Mouse (Mus musculus) stomach, embryonic 16.5 days (tissue): Measurements from ENCODE around the gene Tmem266. TPM values are rescaled to one million over a fixed set of nuclear protein-coding genes. Genes with fewer than 3 reads are reported as not detected.

Source experiments
- ATAC-seq: fragments of 200-750 bp; cut with Nextera tagmentation; 2 replicates; pipeline ENCODE4 v1.8.0; 2017; ENCODE audit warnings: moderate number of reproducible peaks, moderate TSS enrichment; ENCODE audit not compliant: insufficient read depth, low FRiP score
- H3K27ac ChIP-seq: fragments of 300-500 bp; sonication (generic); 2 replicates; pipeline ENCODE4 v1.5.1; 2014; ENCODE audit warnings: low read length
- H3K27me3 ChIP-seq: fragments of 300-500 bp; sonication (generic); 2 replicates; pipeline ENCODE4 v1.6.1; 2014; ENCODE audit warnings: low read length, control low read depth, mixed read lengths; ENCODE audit not compliant: control insufficient read depth, insufficient read depth
- H3K36me3 ChIP-seq: fragments of 300-500 bp; sonication (generic); 2 replicates; pipeline ENCODE4 v1.6.1; 2014; ENCODE audit warnings: low read length; ENCODE audit not compliant: control insufficient read depth, insufficient read depth
- H3K4me1 ChIP-seq: fragments of 300-500 bp; sonication (generic); 2 replicates; pipeline ENCODE4 v1.6.1; 2014; ENCODE audit warnings: low read length, control low read depth, mixed read lengths; ENCODE audit not compliant: control insufficient read depth, insufficient read depth
- H3K4me2 ChIP-seq: fragments of 300-500 bp; sonication (generic); 2 replicates; pipeline ENCODE4 v1.6.1; 2014; ENCODE audit warnings: low read depth, low read length, mixed read lengths
- H3K4me3 ChIP-seq: fragments of 300-500 bp; sonication (generic); replicated peaks from 2 replicates; pipeline ENCODE4 v1.5.1; 2014; ENCODE audit warnings: mild to moderate bottlenecking, low read length
- H3K9ac ChIP-seq: fragments of 300-500 bp; sonication (generic); 2 replicates; pipeline ENCODE4 v1.6.1; 2014; ENCODE audit warnings: low read length
- H3K9me3 ChIP-seq: fragments of 300-500 bp; sonication (generic); replicated peaks from 2 replicates; pipeline ENCODE4 v1.6.1; 2016; ENCODE audit warnings: low read length, control low read depth; ENCODE audit not compliant: control insufficient read depth
- WGBS: fragments of 180-500 bp; shearing (Covaris S2); extraction: QIAGEN DNeasy Blood & Tissue Kit; methylation state at CpG from one replicate; pipeline ENCODE4 v1.1.7; 2014; 5-methylcytosine and 5-hydroxymethylcytosine counted together
- polyA plus RNA-seq: library from polyadenylated mRNA; unstranded; fragments of >200 nt; fragmentation: Nextera tagmentation; extraction: Ambion mirVana; gene quantifications from 2 replicates; pipeline ENCODE4 v1.2.1, GENCODE M21; 2015

Tmem266 gene
- polyA plus RNA-seq, result 1.2 TPM in 2 replicates

- Histone ChIP-seq H3K27me3 (peaks cover 13% of the 10 kb centered on the region), H3K4me3 (peak within 1 kb of the TSS; percentile 82), H3K4me1 (no peaks in the 10 kb centered on the region; the same call in 1 of the 2 replicates), H3K9me3 (no peaks in the 10 kb centered on the region), H3K36me3 (no peaks in the 10 kb centered on the region), H3K27ac (no peak within 1 kb of the TSS), H3K9ac (peak within 1 kb of the TSS; percentile 83), H3K4me2 (peak within 1 kb of the TSS; percentile 94)
- under 1% methylated on average over 63 of the region's 82 CpGs for WGBS
- ATAC-seq, result peak; percentile 90
These were observed at the start of gene Tmem266, which contains the start of gene Nrg4 for GRCm38 (mm10) chr9:55326515-55327233. TSS of gene Tmem266 (plus strand) at chr9:55326913. TSS of gene Nrg4 (minus strand) at chr9:55326844.

- H3K27me3 ChIP-seq, result no peaks in the 10 kb centered on the region
- H3K36me3 ChIP-seq, result no peaks in the 10 kb centered on the region
- no peak overlapping the region for H3K4me2 ChIP-seq
- WGBS, result 62% methylated on average over 4 of the region's 4 CpGs
- no peak overlapping the region for H3K27ac ChIP-seq
- no peak for ATAC-seq
- H3K9me3 ChIP-seq, result no peaks in the 10 kb centered on the region
- H3K4me3 ChIP-seq, result no peak overlapping the region
- no peak overlapping the region for H3K9ac ChIP-seq
- no peaks in the 10 kb centered on the region for H3K4me1 ChIP-seq
These were observed 49.2 kb upstream of the Tmem266 start for GRCm38 (mm10) chr9:55277562-55277961.

GRCm38 (mm10) chr9:55279114-55279825, 47.4 kb upstream of the Tmem266 start:
- H3K27me3 ChIP-seq, result no peaks in the 10 kb centered on the region
- H3K4me2 ChIP-seq, result no peak overlapping the region
- H3K36me3 ChIP-seq, result no peaks in the 10 kb centered on the region
- 76% methylated on average over 8 of the region's 8 CpGs for WGBS
- no peak for ATAC-seq
- H3K9me3 ChIP-seq, result no peaks in the 10 kb centered on the region
- peaks cover 3% of the 10 kb centered on the region; the same call in 1 of the 2 replicates for H3K4me1 ChIP-seq
- no peak overlapping the region for H3K27ac ChIP-seq
- no peak overlapping the region for H3K4me3 ChIP-seq
- H3K9ac ChIP-seq, result no peak overlapping the region

- no peak overlapping the region for H3K4me3 ChIP-seq
- no peak overlapping the region for H3K27ac ChIP-seq
- H3K27me3 ChIP-seq, result no peaks in the 10 kb centered on the region
- no peaks in the 10 kb centered on the region for H3K9me3 ChIP-seq
- H3K4me1 ChIP-seq, result peaks cover 3% of the 10 kb centered on the region; the same call in 1 of the 2 replicates
- no peak overlapping the region for H3K9ac ChIP-seq
- peak; percentile 47; the same call in 1 of the 2 replicates for ATAC-seq
- 1% methylated on average over 14 of the region's 14 CpGs for WGBS
- no peaks in the 10 kb centered on the region for H3K36me3 ChIP-seq
- peak overlapping the region; percentile 41 for H3K4me2 ChIP-seq
These were observed 43.2 kb upstream of the Tmem266 start for GRCm38 (mm10) chr9:55283516-55283915.

GRCm38 (mm10) chr9:55285197-55285596, 41.5 kb upstream of the Tmem266 start:
- H3K36me3 ChIP-seq, result no peaks in the 10 kb centered on the region
- H3K9me3 ChIP-seq, result no peaks in the 10 kb centered on the region
- ATAC-seq, result no peak
- H3K4me3 ChIP-seq, result no peak overlapping the region
- WGBS, result 70% methylated on average over 3 of the region's 3 CpGs
- H3K4me2 ChIP-seq, result no peak overlapping the region
- no peaks in the 10 kb centered on the region for H3K27me3 ChIP-seq
- peaks cover 3% of the 10 kb centered on the region; the same call in 1 of the 2 replicates for H3K4me1 ChIP-seq
- H3K9ac ChIP-seq, result no peak overlapping the region
- no peak overlapping the region for H3K27ac ChIP-seq

GRCm38 (mm10) chr9:55289475-55290198, 37.1 kb upstream of the Tmem266 start:
- no peak overlapping the region for H3K4me2 ChIP-seq
- H3K4me3 ChIP-seq, result no peak overlapping the region
- no peak overlapping the region for H3K9ac ChIP-seq
- no peaks in the 10 kb centered on the region for H3K27me3 ChIP-seq
- WGBS, result 25% methylated on average over 3 of the region's 3 CpGs
- no peaks in the 10 kb centered on the region for H3K4me1 ChIP-seq
- no peaks in the 10 kb centered on the region for H3K36me3 ChIP-seq
- no peak overlapping the region for H3K27ac ChIP-seq
- H3K9me3 ChIP-seq, result no peaks in the 10 kb centered on the region
- no peak for ATAC-seq

- Histone ChIP-seq H3K27ac (no peak overlapping the region), H3K4me1 (no peaks in the 10 kb centered on the region), H3K4me2 (no peak overlapping the region), H3K9me3 (no peaks in the 10 kb centered on the region), H3K9ac (no peak overlapping the region), H3K27me3 (no peaks in the 10 kb centered on the region), H3K4me3 (no peak overlapping the region), H3K36me3 (no peaks in the 10 kb centered on the region)
- no peak for ATAC-seq
- WGBS, result 90% methylated on average over 4 of the region's 4 CpGs
These were observed 34.7 kb upstream of the Tmem266 start for GRCm38 (mm10) chr9:55291966-55292365.

- no peak overlapping the region for H3K4me2 ChIP-seq
- H3K9me3 ChIP-seq, result no peaks in the 10 kb centered on the region
- peak; percentile 44; the same call in 1 of the 2 replicates for ATAC-seq
- H3K27me3 ChIP-seq, result no peaks in the 10 kb centered on the region
- no peak overlapping the region for H3K4me3 ChIP-seq
- WGBS, result 31% methylated on average over 2 of the region's 2 CpGs
- no peak overlapping the region for H3K9ac ChIP-seq
- H3K36me3 ChIP-seq, result no peaks in the 10 kb centered on the region
- H3K27ac ChIP-seq, result no peak overlapping the region
- H3K4me1 ChIP-seq, result no peaks in the 10 kb centered on the region
These were observed 30.5 kb upstream of the Tmem266 start for GRCm38 (mm10) chr9:55296221-55296620.

GRCm38 (mm10) chr9:55307066-55307465, 19.6 kb upstream of the Tmem266 start:
- Histone ChIP-seq H3K36me3 (no peaks in the 10 kb centered on the region), H3K27ac (no peak overlapping the region), H3K4me3 (no peak overlapping the region), H3K4me1 (no peaks in the 10 kb centered on the region), H3K9ac (no peak overlapping the region), H3K9me3 (no peaks in the 10 kb centered on the region), H3K4me2 (no peak overlapping the region), H3K27me3 (no peaks in the 10 kb centered on the region)
- ATAC-seq, result no peak
- WGBS, result 39% methylated on average over 2 of the region's 2 CpGs
